Mouse (Mus musculus) neutrophil, adult 65 days (primary cell): ENCODE data around the gene Cnpy2. TPM values are rescaled to one million over a fixed set of nuclear protein-coding genes. Genes with fewer than 3 reads are reported as not detected.

Experiments used
- total RNA-seq: library from RNA; stranded (reverse); gene quantifications from 2 replicates; pipeline ENCODE4 v1.2.4, GENCODE M21; 2023

Gene Cnpy2
- 25.3 and 30.7 TPM in 2 replicates for total RNA-seq

DNA sequence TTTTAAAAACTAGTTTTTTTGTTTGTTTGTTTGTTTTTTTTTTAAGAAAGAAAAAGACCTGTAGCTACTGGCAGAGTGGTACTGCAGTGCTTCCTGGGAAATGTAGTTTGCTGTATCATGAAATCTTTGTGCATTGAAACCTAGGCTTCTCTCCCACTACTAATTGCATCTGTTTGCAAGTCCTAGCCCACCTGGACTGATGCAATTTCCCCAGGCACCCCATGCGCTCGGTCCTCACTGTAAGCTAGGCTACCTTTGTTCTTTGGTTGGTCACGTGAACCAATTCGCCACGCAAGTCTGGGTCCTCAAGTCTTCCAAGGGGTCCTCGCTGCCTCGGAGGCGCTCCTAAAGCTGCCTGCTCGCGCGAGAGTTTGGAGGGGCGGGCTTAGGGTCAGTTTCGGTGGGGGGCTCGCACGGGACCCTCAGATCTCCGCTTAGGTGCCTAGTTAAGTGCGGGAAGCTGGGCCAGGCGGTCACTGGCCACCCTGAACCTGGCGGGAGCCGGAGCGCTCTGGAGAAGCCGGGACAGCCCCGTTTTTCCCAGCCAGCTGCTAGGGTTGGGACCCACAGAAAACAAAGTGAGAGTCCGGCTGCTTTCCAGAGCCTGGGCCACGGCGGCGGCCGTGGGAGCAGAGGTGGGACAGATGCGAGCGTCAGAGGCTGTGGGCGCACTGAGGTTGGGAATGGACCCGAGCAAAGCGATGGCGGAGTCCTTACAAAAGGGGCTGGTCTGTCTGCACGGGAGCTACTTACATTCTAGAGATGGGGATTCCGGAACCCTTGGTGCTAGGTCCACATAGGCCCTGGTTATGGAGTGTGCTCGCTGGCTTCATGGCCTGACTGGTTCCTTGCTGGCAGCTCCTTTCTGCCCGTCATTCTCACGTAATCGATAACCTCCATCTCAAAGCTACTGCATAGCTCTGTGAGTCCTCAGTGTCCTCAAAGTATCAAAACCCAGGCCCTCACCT is at the start of gene Cnpy2:
Gene Cnpy2, plus strand, starts transcription at position 319 of the 968 bp plus-strand sequence.

DNA sequence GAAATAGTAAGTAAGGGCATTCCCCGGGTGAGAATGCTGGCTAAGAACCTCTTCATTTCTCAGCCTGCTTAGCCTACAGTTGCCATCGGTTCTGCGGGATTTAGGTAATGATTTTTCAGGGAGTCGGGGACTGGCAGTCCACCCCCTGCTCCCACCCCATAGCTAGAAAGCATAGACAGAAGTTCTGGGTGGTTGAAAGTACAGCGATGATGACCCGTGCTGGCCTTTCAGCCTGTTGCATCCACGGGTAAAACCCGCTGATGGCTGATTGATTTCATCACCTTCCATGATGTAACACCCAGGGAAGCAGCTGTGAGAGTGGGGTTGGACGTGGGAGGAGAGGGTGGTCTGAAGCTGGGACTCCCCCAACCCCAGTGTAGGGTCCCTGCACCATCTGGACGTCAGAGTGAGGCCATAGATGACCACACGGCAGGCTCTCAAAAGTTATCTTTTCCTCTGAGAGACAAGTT is 23.5 kb upstream of the Cnpy2 start, which contains the start of gene Il23a:
Gene Il23a, minus strand, starts transcription at position 51 of the 470 bp plus-strand sequence.

DNA sequence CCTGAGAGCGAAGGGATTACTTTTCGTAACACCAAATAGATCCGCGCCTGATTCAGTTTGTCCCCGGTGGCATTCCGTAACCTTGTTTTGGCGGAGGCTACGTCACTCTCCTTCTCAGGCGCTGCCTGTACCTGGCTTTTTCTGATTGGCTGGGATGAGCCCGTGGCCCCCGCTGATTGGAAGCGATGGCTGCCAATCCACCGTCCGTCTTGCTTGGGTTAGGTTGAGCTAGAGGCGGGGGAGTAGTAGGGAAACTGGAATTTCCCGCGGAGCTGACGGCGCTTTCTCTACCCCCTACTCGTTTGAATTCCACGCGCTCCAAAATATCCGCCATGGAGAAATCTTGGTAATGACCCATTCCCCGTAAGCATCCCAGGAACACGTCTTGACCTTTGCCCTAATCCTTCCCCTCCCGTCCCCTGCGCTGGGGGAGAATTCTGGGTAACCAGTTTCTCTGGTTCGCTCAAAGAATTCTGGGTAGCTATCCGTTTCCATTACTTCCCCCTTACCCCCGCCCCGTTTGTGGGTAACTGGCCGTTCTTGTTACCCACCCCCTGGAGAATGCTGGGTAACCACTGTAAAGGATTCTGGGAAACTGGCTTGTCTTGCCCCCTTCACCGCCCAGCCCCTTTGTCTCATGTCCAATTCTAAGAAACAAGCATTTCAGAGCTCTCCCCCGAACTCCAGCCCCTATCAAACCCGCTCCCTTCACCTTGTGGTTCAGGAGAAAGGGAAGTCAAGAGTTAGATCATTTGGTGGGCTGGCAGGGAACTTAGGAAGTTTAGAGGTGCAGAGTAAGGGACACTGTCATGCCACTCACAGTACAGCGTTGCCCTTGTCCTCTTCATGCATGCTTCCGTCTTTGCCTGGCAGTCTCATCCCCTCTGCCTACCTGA is 18.9 kb upstream of the Cnpy2 start, which contains the start of gene Pan2:
Gene Pan2, plus strand, starts transcription at position 210 of the 896 bp plus-strand sequence.

DNA sequence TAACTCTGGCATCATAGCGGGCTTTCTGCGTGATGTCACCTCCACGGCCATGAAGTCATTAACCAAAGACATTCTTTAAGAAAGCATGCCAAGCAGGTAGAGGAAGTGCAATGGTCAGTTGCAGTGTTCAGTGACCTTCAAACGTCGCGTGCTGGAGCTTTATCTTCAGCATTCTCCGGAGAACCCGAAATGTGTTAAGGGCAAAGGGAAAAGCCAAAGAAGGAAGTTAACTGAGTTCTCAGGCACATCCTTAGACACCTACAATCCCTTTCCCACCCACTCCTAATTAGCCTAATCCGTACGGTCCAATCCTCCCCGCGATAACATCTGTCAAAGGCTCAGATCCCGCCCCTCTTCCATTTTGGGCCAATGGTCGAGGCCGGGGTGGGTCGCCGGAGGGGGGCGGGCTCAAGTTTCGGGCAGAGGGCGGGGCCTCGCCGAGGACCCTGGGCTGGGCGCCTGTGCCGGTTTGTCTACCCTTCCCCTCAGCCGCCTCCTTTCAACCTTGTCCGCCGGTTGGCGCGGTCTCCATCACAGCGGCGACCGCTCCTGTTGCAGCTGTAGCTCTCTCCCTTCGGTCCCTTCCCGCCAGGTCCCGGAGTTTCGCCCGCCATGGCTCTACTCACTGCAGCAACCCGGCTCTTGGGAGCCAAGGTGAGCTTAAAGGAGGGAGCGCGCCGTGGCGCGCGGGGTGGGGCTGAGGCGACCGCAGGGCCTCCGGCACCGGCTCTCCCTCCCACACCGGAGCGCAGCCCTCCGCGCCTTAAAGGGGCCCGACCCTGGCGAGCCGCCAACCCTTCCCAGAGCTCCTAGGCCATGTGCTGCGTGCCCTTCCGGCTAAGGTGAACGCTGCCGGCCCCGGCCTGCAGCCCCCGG is 15.3 kb downstream of the Cnpy2 start, which contains the start of gene Cs:
Gene Cs, plus strand, starts transcription at position 429 of the 876 bp plus-strand sequence.

DNA sequence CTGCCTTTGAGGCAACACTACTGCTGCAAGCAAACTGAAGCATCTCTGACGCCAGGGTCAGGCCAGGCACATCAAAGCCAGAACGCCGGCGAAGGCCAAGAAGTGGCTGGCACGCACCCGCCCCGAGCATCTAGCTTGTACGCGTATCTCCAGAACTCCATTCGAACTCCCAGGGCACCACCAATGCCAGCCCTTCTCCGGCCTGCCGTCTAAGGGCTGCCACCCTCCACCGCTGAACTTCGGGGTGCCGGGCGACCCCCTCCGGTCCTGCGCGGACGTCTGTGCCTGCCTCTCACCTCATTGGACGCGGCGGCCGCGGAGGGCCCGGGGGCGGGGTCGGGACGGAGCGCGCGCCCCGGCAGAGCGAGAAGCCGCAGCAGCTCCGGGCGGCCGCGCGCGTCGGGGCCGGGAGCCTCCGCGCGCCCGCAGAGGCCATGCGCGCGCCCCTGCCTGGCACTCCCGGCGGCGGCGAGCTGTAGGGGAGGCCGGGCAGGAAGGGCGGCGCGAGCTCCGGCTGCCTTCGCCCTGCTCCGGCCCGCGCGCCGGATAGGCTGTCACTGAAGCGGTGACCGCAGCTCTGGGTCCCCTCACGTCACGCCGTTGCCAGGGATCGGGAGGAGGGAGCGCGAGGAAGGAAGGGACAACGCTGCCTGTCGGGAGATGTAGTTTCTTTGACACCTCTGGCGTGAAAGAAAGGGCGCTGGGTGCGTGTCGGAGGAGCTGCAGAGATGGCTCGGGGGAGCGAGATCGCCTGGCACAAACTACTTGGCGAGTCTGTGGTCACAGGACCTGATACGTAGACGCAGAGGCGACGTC is 46.4 kb downstream of the Cnpy2 start, which contains the start of gene Coq10a:
Gene Coq10a, minus strand, starts transcription at position 596 of the 816 bp plus-strand sequence.

DNA sequence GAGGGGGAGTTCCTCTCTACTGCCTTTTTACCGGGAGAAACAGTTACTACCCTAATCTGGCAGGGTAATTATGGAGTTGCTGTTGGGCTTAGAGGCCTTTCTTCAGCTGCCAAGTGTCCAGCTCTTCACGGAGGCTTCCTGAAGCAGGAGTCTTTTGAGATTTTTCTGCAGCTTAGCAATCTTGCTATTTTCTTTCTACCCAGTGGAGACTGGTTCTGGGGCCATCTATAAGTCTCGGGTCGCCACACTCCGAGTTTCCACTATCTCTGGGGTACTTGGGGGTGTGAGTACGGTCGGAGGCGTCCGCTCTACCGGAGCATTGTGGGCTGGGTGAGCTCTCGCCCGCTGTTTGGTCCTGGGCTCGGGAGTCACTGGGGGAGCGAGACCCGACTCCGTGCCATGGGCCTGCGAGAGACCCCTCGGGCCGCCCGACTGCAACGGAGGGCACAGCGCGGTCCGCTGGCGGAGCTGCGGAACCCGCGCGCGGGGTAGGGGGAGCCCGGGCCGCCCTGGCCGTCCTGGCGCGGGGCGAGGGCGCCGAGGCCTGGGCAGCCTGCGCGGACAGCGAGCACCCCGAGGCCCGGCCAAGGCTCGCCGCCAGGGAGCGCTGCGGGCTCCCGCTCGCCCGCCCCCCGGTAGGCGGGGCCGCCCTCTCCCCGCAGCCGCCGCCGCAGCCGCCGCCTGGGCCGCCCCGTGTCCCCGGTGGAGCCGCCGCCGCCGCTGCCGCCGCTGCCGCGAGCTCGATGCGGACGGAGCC is 54.4 kb downstream of the Cnpy2 start, which contains the start of gene Ankrd52:
Gene Ankrd52, plus strand, starts transcription at position 661 of the 757 bp plus-strand sequence.

Other genes starting within 250 kb of the Cnpy2 start
- gene Atp5b, start 239.2 kb upstream of the Cnpy2 start, total RNA-seq, result 384 and 435 TPM in 2 replicates
- 104 and 125 TPM in 2 replicates for gene Baz2a, start 230.9 kb upstream of the Cnpy2 start, total RNA-seq
- gene Rbms2, start 142.2 kb upstream of the Cnpy2 start, total RNA-seq, result 9.4 and 10.1 TPM in 2 replicates
- gene Gls2, start 128.0 kb upstream of the Cnpy2 start, total RNA-seq, result 1.4 TPM in 1 of 2 replicates, not detected in the other
- 3.9 and 5.2 TPM in 2 replicates for gene Spryd4, start 110.7 kb upstream of the Cnpy2 start, total RNA-seq
- gene Mip, start 96.6 kb upstream of the Cnpy2 start, total RNA-seq, result not detected in 2 replicates
- 21.0 and 30.8 TPM in 2 replicates for gene Timeless, start 90.4 kb upstream of the Cnpy2 start, total RNA-seq
- 0.44 TPM in 1 of 2 replicates, not detected in the other for gene Apon, start 68.4 kb upstream of the Cnpy2 start, total RNA-seq
- gene Apof, start 53.8 kb upstream of the Cnpy2 start, total RNA-seq, result not detected in 2 replicates
- 34.0 and 36.3 TPM in 2 replicates for gene Stat2, start 51.9 kb upstream of the Cnpy2 start, total RNA-seq
- gene Il23a, start 23.7 kb upstream of the Cnpy2 start, total RNA-seq, result 0.79 and 1.2 TPM in 2 replicates
- 26.5 and 36.7 TPM in 2 replicates for gene Pan2, start 19.1 kb upstream of the Cnpy2 start, total RNA-seq
- 85.9 and 94.3 TPM in 2 replicates for gene Cs, start 15.3 kb downstream of the Cnpy2 start, total RNA-seq
- gene Coq10a, start 46.5 kb downstream of the Cnpy2 start, total RNA-seq, result 15.2 and 19.1 TPM in 2 replicates
- gene Ankrd52, start 54.7 kb downstream of the Cnpy2 start, total RNA-seq, result 29.8 and 44.1 TPM in 2 replicates
- not detected in 2 replicates for gene Slc39a5, start 78.8 kb downstream of the Cnpy2 start, total RNA-seq
- gene Nabp2, start 89.0 kb downstream of the Cnpy2 start, total RNA-seq, result 23.4 and 31.8 TPM in 2 replicates
- 37.4 and 48.3 TPM in 2 replicates for gene Rnf41, start 89.2 kb downstream of the Cnpy2 start, total RNA-seq
- gene Smarcc2, start 136.8 kb downstream of the Cnpy2 start, total RNA-seq, result 79.4 TPM in 2 replicates
- 1,119 and 1,205 TPM in 2 replicates for gene Myl6, start 171.7 kb downstream of the Cnpy2 start, total RNA-seq
- gene Myl6b, start 176.2 kb downstream of the Cnpy2 start, total RNA-seq, result 1.9 and 2.0 TPM in 2 replicates
- 116 and 144 TPM in 2 replicates for gene Esyt1, start 203.4 kb downstream of the Cnpy2 start, total RNA-seq
- 21.4 and 25.9 TPM in 2 replicates for gene Zc3h10, start 225.3 kb downstream of the Cnpy2 start, total RNA-seq
- 1,166 and 1,291 TPM in 2 replicates for gene Rpl41, start 226.8 kb downstream of the Cnpy2 start, total RNA-seq
- 28.5 and 31.0 TPM in 2 replicates for gene Pa2g4, start 243.5 kb downstream of the Cnpy2 start, total RNA-seq